Mouse (Mus musculus) spleen, postnatal 14 days (tissue): ENCODE results near the gene Lin54.
A peak's percentile ranks its signal among the peaks of the same experiment; 100 is the strongest.

Source experiments
- DNase-seq, 2 experiments: peaks; one replicate each; pipeline ENCODE4 v3.0.0; 2021 to 2022; ENCODE audit warnings: low spot score in 2 of 2

Gene Lin54

GRCm38 (mm10) chr5:100418861-100419260 is 81.6 kb downstream of the Lin54 start:
- no peak for DNase-seq

DNA sequence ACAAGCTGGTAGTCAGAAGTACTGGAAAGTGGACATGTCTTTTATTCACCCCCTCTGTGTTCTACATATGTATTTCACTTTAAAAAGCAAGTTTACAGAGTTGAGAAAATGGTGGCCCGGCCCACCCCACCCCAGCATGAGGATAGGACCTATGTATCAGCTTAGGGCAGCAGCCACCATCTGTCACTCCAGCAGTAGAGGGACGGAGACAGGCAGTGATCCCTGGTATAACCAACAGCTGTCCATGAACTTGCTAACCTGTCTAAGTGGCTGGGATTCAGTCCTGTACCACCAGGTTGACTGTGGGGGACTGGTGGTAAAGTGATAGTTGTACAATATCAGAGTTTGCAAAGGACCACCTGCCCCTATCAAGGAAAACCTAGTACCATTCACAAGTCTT is 82.4 kb downstream of the Lin54 start:
- no peak for DNase-seq

DNA sequence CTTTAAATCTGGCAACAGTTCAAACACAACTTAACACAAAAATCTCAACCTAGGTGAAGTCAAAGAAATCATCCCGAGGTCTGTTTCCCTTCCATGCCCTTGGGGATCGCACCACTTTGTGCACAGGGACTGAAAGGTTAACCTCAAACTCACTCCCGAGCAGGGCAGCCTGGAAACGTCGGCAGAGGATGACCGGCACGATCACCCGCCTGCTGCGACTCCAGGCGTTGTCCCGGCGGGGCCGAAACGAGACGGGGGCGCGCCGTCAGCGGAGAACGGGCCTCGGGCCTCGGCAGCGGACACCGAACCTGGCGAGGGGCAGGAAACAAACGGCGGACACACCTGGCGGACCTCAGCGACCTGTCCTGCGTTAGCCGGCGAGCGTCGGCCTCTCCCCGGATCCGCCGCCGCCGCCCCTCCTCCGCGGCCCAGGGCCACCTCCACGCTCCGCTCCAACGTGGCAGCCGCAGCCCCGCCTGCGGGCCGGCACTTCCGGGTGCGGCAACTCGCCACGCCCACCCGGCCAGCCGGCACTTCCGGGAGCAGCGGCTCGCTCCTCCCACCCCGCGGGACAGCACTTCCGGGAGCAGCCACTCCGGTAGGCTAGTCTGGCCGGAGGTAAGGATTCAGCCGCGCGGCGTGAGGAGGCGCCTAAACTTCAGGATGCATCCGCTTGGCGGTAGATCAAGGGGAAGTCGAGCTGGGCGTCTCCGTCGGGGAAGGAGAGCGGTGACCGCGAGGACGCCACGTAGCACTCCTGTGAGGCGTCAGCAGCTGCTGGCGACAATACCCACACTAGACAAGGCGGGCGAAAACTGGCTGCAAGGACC is 84.5 kb downstream of the Lin54 start, which contains the start of gene Sec31a:
Gene Sec31a (minus strand): TSS at position 474 of the 830 bp plus-strand sequence.
- DNase-seq: peak; percentile 92 to 95

- DNase-seq: no peak
Measured at GRCm38 (mm10) chr5:100414474-100415196, 85.8 kb downstream of the Lin54 start.

DNA sequence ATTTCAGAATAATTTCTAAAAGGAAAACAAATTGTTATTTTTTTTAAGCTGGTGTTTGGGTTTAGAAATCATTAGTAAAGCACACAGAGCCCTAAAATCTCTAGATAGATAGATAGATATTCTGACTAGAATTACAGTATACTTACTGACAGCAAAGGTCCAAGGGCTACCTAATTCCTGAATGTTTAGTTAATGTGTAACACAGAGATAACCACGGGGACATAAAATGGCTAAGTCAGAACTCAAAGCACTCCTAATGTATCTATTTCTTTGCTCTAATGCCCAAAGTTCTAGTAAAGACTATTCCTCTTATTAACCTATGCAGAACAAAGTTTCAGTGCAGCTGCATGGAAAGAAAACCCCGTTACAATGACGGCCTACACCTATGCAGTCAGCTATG is 87.6 kb downstream of the Lin54 start:
- DNase-seq: no peak

GRCm38 (mm10) chr5:100410281-100410680 is 90.2 kb downstream of the Lin54 start:
- no peak for DNase-seq

DNA sequence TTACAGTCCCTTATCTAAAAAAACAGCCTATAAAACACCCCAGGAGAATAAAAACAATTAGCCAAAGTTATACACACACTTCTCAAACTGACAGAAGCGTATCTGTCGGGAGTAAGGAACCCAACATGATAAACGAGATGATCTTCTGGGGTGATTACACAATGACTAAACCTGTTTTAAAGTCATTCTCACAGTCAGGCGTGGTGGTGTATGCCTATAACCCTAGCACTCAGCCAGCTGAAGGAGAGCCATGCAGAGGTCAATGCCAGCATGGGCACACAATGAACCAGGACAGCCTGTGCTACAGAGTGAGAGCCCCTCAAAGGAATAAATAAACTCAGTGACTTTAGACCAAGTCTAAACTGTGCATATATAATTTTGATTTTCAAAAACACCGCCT is 92.0 kb downstream of the Lin54 start:
- DNase-seq: no peak

DNA sequence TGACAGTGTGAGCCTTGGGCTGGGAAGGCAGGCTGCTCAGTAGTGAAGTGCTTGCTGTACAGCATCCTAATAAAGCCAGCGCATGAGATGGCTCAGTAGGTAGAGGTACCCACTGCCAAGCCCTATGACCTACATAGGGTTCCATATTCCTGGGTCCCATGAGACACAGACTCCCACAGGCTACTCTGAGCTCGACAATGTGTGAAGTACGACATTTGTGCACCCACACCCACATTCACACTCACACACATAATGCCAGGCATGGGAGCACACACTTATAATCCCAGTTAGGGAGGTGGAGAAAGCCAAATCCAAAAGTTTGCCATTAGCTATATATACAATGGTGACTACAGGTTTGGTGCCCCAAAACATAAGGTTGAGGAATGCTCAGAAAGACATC is 103.7 kb downstream of the Lin54 start:
- no peak for DNase-seq

- no peak for DNase-seq
Measured at GRCm38 (mm10) chr5:100393681-100394080, 106.8 kb downstream of the Lin54 start.

GRCm38 (mm10) chr5:100392436-100392955 is 107.9 kb downstream of the Lin54 start:
- no peak for DNase-seq
